Mouse (Mus musculus): ENCODE results near the gene Gm5141. TPM values are rescaled to one million over a fixed set of nuclear protein-coding genes. Genes with fewer than 3 reads are reported as not detected.
"Not testable (repeated sequence)": the region's sequence is repeated elsewhere in the genome, so short reads cannot be mapped to it uniquely, and the experiment has no call there.

The Gm5141 gene
- 2.6 and 2.8 TPM in 2 replicates for total RNA-seq (2021)
- long read RNA-seq, partial matches to known transcripts: 0 of 2 reads
- long read RNA-seq, other reads (novel, unspliced or antisense): 0 of 2 reads

DNA sequence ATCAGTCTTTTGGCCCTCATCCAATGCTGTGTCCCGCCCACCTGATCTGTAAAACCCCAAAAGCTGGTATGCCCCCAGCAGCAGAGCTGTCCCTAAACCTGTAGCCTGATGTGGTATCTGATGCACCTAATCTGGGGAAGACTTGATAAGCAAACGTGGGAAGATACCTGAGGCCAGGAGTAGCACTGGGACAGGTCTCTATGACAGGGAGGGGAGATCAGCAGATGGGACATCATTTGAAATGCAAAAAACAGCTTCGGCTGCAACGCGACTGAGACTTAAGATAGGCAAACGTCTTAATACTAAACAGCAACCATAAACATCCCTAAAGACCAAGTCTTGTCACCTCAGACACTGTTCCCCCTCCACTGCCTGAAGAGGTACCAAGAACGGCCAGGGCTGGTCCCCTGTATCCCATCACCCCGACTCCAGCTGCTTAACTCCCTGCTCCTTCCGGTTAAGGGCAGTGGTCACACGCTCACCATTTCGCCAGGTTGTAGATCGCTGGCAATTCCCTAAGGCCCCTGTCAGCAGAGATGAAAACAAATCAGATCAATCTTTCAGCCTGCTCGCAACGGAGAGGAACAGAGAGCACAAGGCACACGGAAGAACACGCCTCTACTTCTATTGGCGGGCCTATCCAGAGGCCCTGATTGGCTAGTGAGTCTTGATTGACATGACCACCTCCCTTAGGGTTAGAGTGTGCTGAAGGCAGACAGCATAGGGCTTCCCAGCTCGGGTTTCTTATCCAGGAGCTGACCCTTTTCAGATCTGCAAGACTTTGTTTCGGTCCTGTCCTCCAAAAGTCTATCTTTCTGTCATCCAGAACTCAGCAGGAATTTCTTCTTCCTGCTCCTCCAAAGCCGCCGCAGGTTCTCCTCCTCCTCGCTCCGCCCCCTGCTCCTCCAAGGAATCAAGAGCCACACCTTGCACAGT, at the start of gene Gm5141:
TSS of gene Gm5141 (minus strand) at position 610 of the 936 bp plus-strand sequence.
- peak; percentile 8 for DNase-seq

DNA sequence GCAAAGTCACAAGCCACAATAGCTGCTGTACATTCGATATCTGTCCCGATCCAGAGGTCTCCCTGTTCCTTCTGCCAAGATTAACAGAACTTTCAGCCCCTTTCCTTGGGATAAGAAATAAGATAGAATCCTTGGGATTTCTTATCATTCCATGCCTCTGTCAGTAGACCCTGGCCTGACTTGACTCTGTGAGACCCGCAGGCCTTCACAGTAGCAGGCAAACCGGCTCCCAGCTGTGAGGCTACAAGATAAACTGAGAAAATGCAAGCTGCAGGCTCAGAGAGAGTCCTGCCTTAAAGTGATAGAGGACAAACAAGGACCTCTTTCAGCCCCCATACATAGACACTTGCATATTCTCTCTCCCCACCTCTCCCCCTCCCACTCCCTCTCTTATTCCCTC, 47.7 kb upstream of the Gm5141 start:
- DNase-seq: no peak

DNA sequence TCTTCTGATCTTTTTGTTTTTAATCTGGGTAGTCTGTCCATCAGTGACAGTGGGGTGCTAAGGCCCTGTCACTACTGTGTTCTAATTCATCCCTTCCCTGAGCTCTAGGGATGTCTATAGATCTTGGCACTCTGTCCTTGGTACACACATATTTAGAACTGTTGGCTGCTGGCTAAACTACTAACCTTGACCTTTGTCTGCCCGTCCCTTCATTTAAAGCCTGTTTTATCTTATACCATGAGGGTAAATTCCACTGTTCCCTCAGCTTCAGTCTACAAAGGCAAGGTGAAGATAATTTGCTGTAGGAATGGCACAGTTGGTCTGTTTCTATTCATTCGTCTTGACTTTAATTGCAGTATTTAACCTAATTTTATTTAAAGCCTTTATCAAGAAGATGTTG, 46.6 kb upstream of the Gm5141 start:
- DNase-seq: no peak

DNA sequence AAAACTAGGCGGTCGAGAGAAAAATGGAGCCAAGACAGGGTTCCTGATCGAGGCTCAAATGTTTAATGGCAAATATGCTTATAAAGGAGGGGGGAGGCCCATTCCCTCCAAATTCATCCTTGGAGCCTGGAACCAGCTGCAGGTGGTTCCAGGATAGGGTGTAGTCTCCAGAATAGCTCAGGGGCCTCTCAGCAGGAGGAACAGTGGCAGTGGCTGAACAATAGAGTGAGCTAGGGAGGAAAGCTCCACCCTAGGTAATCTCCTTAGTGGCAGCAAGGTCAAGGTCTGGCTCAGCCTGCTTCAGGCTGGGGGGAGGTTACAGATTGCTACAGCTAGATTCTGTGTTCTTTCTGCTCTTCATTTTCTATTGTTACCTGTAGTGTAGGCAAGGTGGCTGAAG, 30.1 kb upstream of the Gm5141 start:
- DNase-seq: not testable (repeated sequence)

DNA sequence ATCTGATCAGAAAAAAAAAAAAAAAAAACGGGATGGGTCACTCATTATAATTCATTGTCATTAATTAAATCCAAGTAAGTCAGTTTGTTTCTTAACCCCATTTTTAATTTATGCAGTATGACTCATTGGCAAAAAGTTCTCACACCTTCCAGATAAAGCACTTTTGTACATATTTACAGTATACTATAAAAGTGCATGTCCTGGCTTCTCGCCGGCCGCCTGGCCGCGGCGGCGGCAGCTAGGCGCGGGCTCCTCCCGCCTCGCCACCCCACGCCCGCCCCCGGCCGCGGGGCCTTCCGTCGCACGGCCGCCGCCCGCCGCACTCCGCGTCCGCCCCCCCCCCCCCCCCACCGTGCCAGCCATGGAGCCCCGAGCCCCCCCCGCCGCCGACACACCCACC, 27.1 kb upstream of the Gm5141 start:
- peak; percentile 1 for DNase-seq

DNA sequence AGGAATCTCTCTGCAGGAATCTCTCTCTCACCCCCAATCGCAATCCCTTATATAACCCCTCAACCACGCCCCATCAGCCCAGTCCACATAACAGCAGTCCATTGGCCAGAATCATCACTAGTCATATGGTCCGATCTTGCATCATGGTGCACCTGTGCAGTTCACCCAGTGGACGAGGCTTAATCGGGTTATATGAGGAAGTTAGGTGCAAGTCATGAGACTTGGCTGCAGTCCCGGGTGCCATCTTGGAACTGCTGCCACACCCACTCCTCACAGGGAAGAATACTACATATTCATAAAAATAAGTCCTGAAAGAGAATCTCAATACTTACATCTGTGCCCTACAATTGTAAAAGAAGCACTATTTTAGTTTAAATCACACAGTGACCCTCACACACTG, 22.4 kb upstream of the Gm5141 start:
- not testable (repeated sequence) for DNase-seq

DNA sequence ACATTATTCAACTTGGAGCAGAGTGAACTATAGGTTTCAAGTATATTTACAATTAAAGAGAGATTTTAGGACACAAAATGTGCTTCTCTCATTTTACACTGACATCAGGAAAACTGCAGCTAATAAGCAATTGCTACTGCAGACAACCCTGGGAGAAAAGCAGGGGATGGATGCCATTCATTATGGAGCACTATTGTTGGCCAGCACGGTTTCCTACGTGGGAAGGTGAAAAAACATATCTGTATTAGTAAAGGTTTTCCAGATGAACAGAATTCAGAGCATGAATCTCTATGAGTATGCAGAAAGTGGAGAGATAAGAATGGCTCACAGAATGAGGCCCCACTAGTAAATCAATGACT, 506 bp upstream of the Gm5141 start:
- not testable (repeated sequence) for DNase-seq

DNA sequence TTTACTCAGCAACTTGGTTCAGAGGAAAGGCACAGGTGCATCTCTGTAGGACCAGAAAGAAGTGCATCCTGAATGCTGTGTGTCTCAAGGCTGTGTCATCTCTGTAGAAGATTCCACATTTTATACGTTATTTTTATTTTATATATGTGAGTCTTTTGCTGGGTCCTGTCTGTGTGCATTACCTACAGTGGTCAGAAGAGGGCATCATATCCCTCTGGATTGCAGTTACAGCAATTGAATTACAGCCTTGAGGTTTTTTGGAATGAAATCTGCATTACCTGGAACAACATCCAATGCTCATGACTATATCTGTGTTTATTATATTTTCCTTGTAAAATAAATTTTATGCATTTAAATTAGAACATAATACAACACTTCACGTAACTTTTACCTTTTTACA, 21.8 kb downstream of the Gm5141 start:
- DNase-seq: not testable (repeated sequence)

DNA sequence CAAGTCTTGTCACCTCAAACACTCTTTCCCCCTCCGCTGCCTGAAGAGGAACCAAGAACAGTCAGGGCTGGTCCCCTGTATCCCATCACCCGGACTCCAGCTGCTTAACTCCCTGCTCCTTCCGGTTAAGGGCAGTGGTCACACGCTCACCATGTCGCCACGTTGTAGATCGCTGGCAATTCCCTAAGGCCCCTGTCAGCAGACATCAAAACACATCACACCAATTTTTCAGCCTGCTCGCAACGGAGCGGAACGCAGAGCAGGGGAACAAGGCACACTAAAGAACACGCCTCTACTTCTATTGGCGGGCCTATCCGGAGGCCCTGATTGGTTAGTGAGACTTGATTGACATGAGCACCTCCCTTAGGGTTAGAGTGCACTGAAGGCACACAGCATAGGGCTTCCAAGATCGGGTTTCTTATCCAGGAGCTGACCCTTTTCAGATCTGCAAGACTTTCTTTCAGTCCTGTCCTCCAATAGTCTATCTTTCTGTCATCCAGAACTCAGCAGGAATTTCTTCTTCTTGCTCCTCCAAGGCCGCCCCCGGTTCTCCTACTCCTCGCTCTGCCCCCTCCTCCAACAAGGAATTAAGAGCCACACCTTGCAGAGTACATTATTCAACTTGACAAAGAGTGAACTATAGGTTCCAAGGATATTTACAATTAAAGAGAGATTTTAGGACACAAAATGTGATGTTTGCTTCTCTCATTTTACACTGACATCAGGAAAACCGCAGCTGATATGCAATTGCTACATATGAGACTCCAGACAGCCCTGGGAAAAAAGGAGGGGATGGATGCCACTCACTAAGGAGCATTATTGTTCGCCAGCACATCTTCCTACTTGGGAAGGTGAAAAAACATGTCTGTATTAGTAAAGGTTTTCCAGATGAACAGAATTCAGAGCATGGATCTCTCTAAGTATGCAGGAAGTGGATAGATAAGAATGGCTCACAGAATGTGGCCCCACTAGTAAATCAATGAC, 24.9 kb downstream of the Gm5141 start, which contains the start of gene Platr25:
TSS of gene Platr25 (minus strand) at position 278 of the 984 bp plus-strand sequence.
- DNase-seq: peak; percentile 34

DNA sequence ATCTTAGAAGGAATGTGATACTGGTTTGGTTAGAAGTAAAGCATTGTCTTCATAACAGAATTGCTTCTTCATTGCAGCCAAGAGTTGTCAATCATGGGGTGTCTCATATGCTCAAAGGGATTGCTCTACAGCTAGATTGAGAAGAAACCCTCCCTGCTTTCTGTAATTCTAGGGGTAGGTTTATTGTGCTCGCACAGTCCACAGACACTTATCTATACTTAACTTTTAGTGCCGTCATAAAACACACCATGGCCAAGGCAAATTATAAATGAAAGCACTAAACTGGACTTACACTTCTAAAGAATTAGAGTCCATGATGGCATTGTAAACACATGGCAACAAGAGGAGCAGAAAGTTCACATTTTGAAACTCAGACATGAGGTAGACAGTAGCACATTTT, 52.3 kb downstream of the Gm5141 start:
- no peak for DNase-seq

Small RNAs within 50 kb of the gene (microRNA-seq; reads per million reads assigned to microRNA genes)
- gene Gm24588 (0 reads per million in 2 experiments), gene Mir713 (0 reads per million in 2 experiments)

Other genes starting within 250 kb of the Gm5141 start
- gene Zfp935, start 227.3 kb downstream of the Gm5141 start, total RNA-seq (2021): not detected in 2 replicates
- gene Zfp934, start 214.6 kb downstream of the Gm5141 start, total RNA-seq (2021): 6.5 and 9.3 TPM in 2 replicates
- gene 6720489N17Rik, start 161.6 kb downstream of the Gm5141 start, total RNA-seq (2021): 0.95 and 2.3 TPM in 2 replicates
- gene Platr25, start 25.1 kb downstream of the Gm5141 start, total RNA-seq (2021): 6.4 and 9.1 TPM in 2 replicates
- gene Fbp2, start 72.6 kb upstream of the Gm5141 start, total RNA-seq (2021): 2.9 and 3.2 TPM in 2 replicates
- 0.70 and 10.3 TPM in 2 replicates for gene Fbp1, start 102.5 kb upstream of the Gm5141 start, total RNA-seq (2021)
- gene 2010111I01Rik, start 179.1 kb upstream of the Gm5141 start, total RNA-seq (2021): 127 and 153 TPM in 2 replicates

All from adrenal gland, postnatal 25 days (tissue).